Mouse (Mus musculus) embryonic fibroblast, embryonic 13.5 days (primary cell): ENCODE results near the gene C2. TPM values are rescaled to one million over a fixed set of nuclear protein-coding genes. Genes with fewer than 3 reads are reported as not detected.

ENCODE experiments used
- H3K27ac ChIP-seq: 2 replicates; pipeline ENCODE4 v1.5.1; 2012; ENCODE audit warnings: low read length, control low read depth, inconsistent platforms; ENCODE audit not compliant: insufficient read depth
- H3K4me1 ChIP-seq: 2 replicates; pipeline ENCODE4 v1.6.1; 2011; ENCODE audit warnings: low read length; ENCODE audit not compliant: control insufficient read depth, insufficient read depth
- H3K4me3 ChIP-seq: 2 replicates; pipeline ENCODE4 v1.5.1; 2011; ENCODE audit warnings: mild to moderate bottlenecking, control low read depth, low read length; ENCODE audit not compliant: insufficient read depth
- CTCF ChIP-seq: IDR thresholded peaks from 2 replicates; pipeline ENCODE4 v1.5.1; 2011; ENCODE audit warnings: mild to moderate bottlenecking, control low read depth, low read length, moderate library complexity, borderline replicate concordance; ENCODE audit not compliant: insufficient read depth
- POLR2A ChIP-seq: IDR thresholded peaks from 2 replicates; pipeline ENCODE4 v1.6.1; 2011; ENCODE audit warnings: low read depth, mild to moderate bottlenecking, control low read depth, low read length, moderate library complexity
- polyA plus RNA-seq: library from polyadenylated mRNA; stranded (reverse); fragments of >200 nt; gene quantifications from 2 replicates; pipeline ENCODE4 v1.2.4, GENCODE M21; 2011; ENCODE audit warnings: low read depth; ENCODE audit not compliant: missing spikeins, insufficient read length

C2 gene
- 3.0 and 6.6 TPM in 2 replicates for polyA plus RNA-seq

GRCm38 (mm10) chr17:34898160-34898586, at the start of gene C2, which contains the start of gene Ehmt2:
TSS of gene C2 (minus strand) at chr17:34898265.
TSS of gene Ehmt2 (plus strand) at chr17:34898469.
- Histone ChIP-seq H3K27ac (peak within 1 kb of the TSS; percentile 85), H3K4me3 (peak within 1 kb of the TSS; percentile 79), H3K4me1 (no peaks in the 10 kb centered on the region)
- TF ChIP-seq CTCF (no peak), POLR2A (peak; percentile 72)

GRCm38 (mm10) chr17:34947606-34948005, 49.5 kb upstream of the C2 start:
- H3K4me3 ChIP-seq = no peak overlapping the region
- H3K4me1 ChIP-seq = peaks cover 9% of the 10 kb centered on the region
- H3K27ac ChIP-seq = no peak overlapping the region
- no peak for TF ChIP-seq CTCF
- no peak for TF ChIP-seq POLR2A

- no peak for TF ChIP-seq POLR2A
- TF ChIP-seq CTCF = no peak
- H3K4me3 ChIP-seq = no peak overlapping the region
- H3K27ac ChIP-seq = no peak overlapping the region
- peaks cover 9% of the 10 kb centered on the region for H3K4me1 ChIP-seq
Observed at GRCm38 (mm10) chr17:34946486-34947140, 48.5 kb upstream of the C2 start.

GRCm38 (mm10) chr17:34944362-34944761, 46.3 kb upstream of the C2 start:
- Histone ChIP-seq H3K27ac (no peak overlapping the region), H3K4me3 (no peak overlapping the region), H3K4me1 (peaks cover 9% of the 10 kb centered on the region)
- TF ChIP-seq CTCF (no peak), POLR2A (no peak)

GRCm38 (mm10) chr17:34943128-34943815, 45.2 kb upstream of the C2 start:
- Histone ChIP-seq H3K4me1 (peaks cover 9% of the 10 kb centered on the region), H3K4me3 (no peak overlapping the region), H3K27ac (no peak overlapping the region)
- TF ChIP-seq CTCF (no peak), POLR2A (no peak)

GRCm38 (mm10) chr17:34941344-34942041, 43.4 kb upstream of the C2 start:
- H3K4me3 ChIP-seq = no peak overlapping the region
- H3K4me1 ChIP-seq = peaks cover 9% of the 10 kb centered on the region
- TF ChIP-seq POLR2A (no peak), CTCF (no peak)
- no peak overlapping the region for H3K27ac ChIP-seq

- no peak for TF ChIP-seq CTCF
- no peak overlapping the region for H3K4me3 ChIP-seq
Observed at GRCm38 (mm10) chr17:34937960-34938505, 40.0 kb upstream of the C2 start.

GRCm38 (mm10) chr17:34934830-34935229, 36.8 kb upstream of the C2 start:
- H3K27ac ChIP-seq = no peak overlapping the region
- 0 out of 2 replicates have a peak, but pooled peaks cover 2% of the 10 kb centered on the region for H3K4me1 ChIP-seq
- H3K4me3 ChIP-seq = no peak overlapping the region
- TF ChIP-seq CTCF (no peak), POLR2A (no peak)

More at GRCm38 (mm10) chr17:34937960-34938505, 40.0 kb upstream of the C2 start:
- H3K4me1 ChIP-seq = no peaks in the 10 kb centered on the region
- H3K27ac ChIP-seq = no peak overlapping the region

- H3K27ac ChIP-seq = no peak overlapping the region
Observed at GRCm38 (mm10) chr17:34934031-34934430, 36.0 kb upstream of the C2 start.

GRCm38 (mm10) chr17:34932287-34932686, 34.2 kb upstream of the C2 start:
- Histone ChIP-seq H3K27ac (no peak overlapping the region), H3K4me3 (peak overlapping the region; percentile 79)
- TF ChIP-seq POLR2A (no peak), CTCF (no peak)

More at GRCm38 (mm10) chr17:34934031-34934430, 36.0 kb upstream of the C2 start:
- Histone ChIP-seq H3K4me1 (0 out of 2 replicates have a peak, but pooled peaks cover 2% of the 10 kb centered on the region), H3K4me3 (no peak overlapping the region)
- TF ChIP-seq POLR2A (no peak), CTCF (no peak)

More at GRCm38 (mm10) chr17:34932287-34932686, 34.2 kb upstream of the C2 start:
- H3K4me1 ChIP-seq = 0 out of 2 replicates have a peak, but pooled peaks cover 2% of the 10 kb centered on the region
